Mouse (Mus musculus) neural tube, embryonic 15.5 days (tissue): ENCODE data around the gene Gsk3b. TPM values are rescaled to one million over a fixed set of nuclear protein-coding genes. Genes with fewer than 3 reads are reported as not detected.
"Not testable (repeated sequence)": the region's sequence is repeated elsewhere in the genome, so short reads cannot be mapped to it uniquely, and the experiment has no call there.

Experiments
- ATAC-seq: fragments of 200-750 bp; cut with Nextera tagmentation; 2 replicates; pipeline ENCODE4 v1.8.0; 2017; ENCODE audit warnings: mild to moderate bottlenecking, moderate TSS enrichment, moderate library complexity; ENCODE audit not compliant: low FRiP score
- H3K27ac ChIP-seq: fragments of 300-500 bp; sonication (generic); replicated peaks from 2 replicates; pipeline ENCODE4 v1.5.1; 2015; ENCODE audit warnings: mild to moderate bottlenecking, inconsistent platforms
- H3K27me3 ChIP-seq: fragments of 300-500 bp; sonication (generic); replicated peaks from 2 replicates; pipeline ENCODE4 v1.6.1; 2015; ENCODE audit warnings: inconsistent platforms
- H3K36me3 ChIP-seq: fragments of 300-500 bp; sonication (generic); 2 replicates; pipeline ENCODE4 v1.6.1; 2015; ENCODE audit warnings: inconsistent platforms
- H3K4me1 ChIP-seq: fragments of 300-500 bp; sonication (generic); 2 replicates; pipeline ENCODE4 v1.6.1; 2015; ENCODE audit warnings: inconsistent platforms
- H3K4me2 ChIP-seq: fragments of 300-500 bp; sonication (generic); 2 replicates; pipeline ENCODE4 v1.6.1; 2015; ENCODE audit warnings: inconsistent platforms, mild to moderate bottlenecking, moderate library complexity
- H3K4me3 ChIP-seq: fragments of 300-500 bp; sonication (generic); replicated peaks from 2 replicates; pipeline ENCODE4 v1.5.1; 2015; ENCODE audit warnings: mild to moderate bottlenecking, inconsistent platforms
- H3K9ac ChIP-seq: fragments of 300-500 bp; sonication (generic); replicated peaks from 2 replicates; pipeline ENCODE4 v1.6.1; 2015; ENCODE audit warnings: mild to moderate bottlenecking, inconsistent platforms
- H3K9me3 ChIP-seq: fragments of 300-500 bp; sonication (generic); replicated peaks from 2 replicates; pipeline ENCODE4 v1.6.1; 2016; ENCODE audit warnings: inconsistent platforms
- WGBS: fragments of 180-500 bp; shearing (Covaris S2); methylation state at CpG from one replicate; pipeline ENCODE4 v1.1.7; 2015; ENCODE audit warnings: mixed read lengths; 5-methylcytosine and 5-hydroxymethylcytosine counted together
- polyA plus RNA-seq: library from polyadenylated mRNA; unstranded; fragments of >200 nt; fragmentation: Nextera tagmentation; extraction: Ambion mirVana; gene quantifications from 2 replicates; pipeline ENCODE4 v1.2.1, GENCODE M21; 2015

The Gsk3b gene
- polyA plus RNA-seq, 1 experiment from 2014 or later = 145 TPM

- Histone ChIP-seq H3K36me3 (no peaks in the 10 kb centered on the region), H3K4me2 (no peak overlapping the region), H3K9ac (no peak overlapping the region), H3K27me3 (no peaks in the 10 kb centered on the region), H3K4me1 (peaks cover 29% of the 10 kb centered on the region), H3K4me3 (no peak overlapping the region), H3K9me3 (no peaks in the 10 kb centered on the region), H3K27ac (no peak overlapping the region)
- 85% methylated on average over 3 of the region's 3 CpGs for WGBS
- no peak for ATAC-seq
These were observed 17.7 kb downstream of the Gsk3b start for GRCm38 (mm10) chr16:38106542-38106941.

- no peak overlapping the region for H3K4me3 ChIP-seq
- ATAC-seq = no peak
These were observed 21.2 kb downstream of the Gsk3b start for GRCm38 (mm10) chr16:38110001-38110400.

GRCm38 (mm10) chr16:38110575-38110974, 21.8 kb downstream of the Gsk3b start:
- H3K4me2 ChIP-seq = no peak overlapping the region
- H3K4me3 ChIP-seq = no peak overlapping the region
- no peaks in the 10 kb centered on the region for H3K9me3 ChIP-seq
- no peak overlapping the region for H3K27ac ChIP-seq
- no peaks in the 10 kb centered on the region for H3K27me3 ChIP-seq
- no peak overlapping the region for H3K9ac ChIP-seq
- no peak for ATAC-seq
- peaks cover 35% of the 10 kb centered on the region for H3K4me1 ChIP-seq
- 52% methylated on average over 5 of the region's 5 CpGs for WGBS
- H3K36me3 ChIP-seq = no peaks in the 10 kb centered on the region

More at GRCm38 (mm10) chr16:38110001-38110400, 21.2 kb downstream of the Gsk3b start:
- 88% methylated on average over 9 of the region's 9 CpGs for WGBS
- no peaks in the 10 kb centered on the region for H3K36me3 ChIP-seq
- H3K4me1 ChIP-seq = peaks cover 34% of the 10 kb centered on the region
- no peaks in the 10 kb centered on the region for H3K9me3 ChIP-seq
- H3K27ac ChIP-seq = no peak overlapping the region
- H3K4me2 ChIP-seq = no peak overlapping the region
- H3K27me3 ChIP-seq = no peaks in the 10 kb centered on the region
- H3K9ac ChIP-seq = no peak overlapping the region

- no peak for ATAC-seq
- H3K27me3 ChIP-seq = no peaks in the 10 kb centered on the region
- H3K4me1 ChIP-seq = peaks cover 34% of the 10 kb centered on the region
- H3K27ac ChIP-seq = no peak overlapping the region
- H3K36me3 ChIP-seq = no peaks in the 10 kb centered on the region
- no peak overlapping the region for H3K4me3 ChIP-seq
- no peaks in the 10 kb centered on the region for H3K9me3 ChIP-seq
- H3K4me2 ChIP-seq = no peak overlapping the region
- WGBS = 91% methylated on average over 2 of the region's 2 CpGs
- no peak overlapping the region for H3K9ac ChIP-seq
These were observed 25.3 kb downstream of the Gsk3b start for GRCm38 (mm10) chr16:38114074-38114473.

GRCm38 (mm10) chr16:38117909-38118308, 29.1 kb downstream of the Gsk3b start:
- H3K9ac ChIP-seq, H3K36me3 ChIP-seq, ATAC-seq, H3K4me2 ChIP-seq, H3K27ac ChIP-seq, H3K4me3 ChIP-seq, H3K9me3 ChIP-seq, H3K27me3 ChIP-seq: not testable (repeated sequence)
- 90% methylated on average over 9 of the region's 9 CpGs for WGBS
- peaks cover 35% of the 10 kb centered on the region for H3K4me1 ChIP-seq

GRCm38 (mm10) chr16:38118723-38119122, 29.9 kb downstream of the Gsk3b start:
- no peak overlapping the region for H3K4me3 ChIP-seq
- H3K27me3 ChIP-seq = no peaks in the 10 kb centered on the region
- H3K36me3 ChIP-seq = no peaks in the 10 kb centered on the region
- H3K9me3 ChIP-seq = no peaks in the 10 kb centered on the region
- no peak overlapping the region for H3K4me2 ChIP-seq
- ATAC-seq = no peak
- 94% methylated on average over 1 of the region's 1 CpGs for WGBS
- peaks cover 34% of the 10 kb centered on the region for H3K4me1 ChIP-seq
- H3K27ac ChIP-seq = no peak overlapping the region
- no peak overlapping the region for H3K9ac ChIP-seq

GRCm38 (mm10) chr16:38119286-38119685, 30.5 kb downstream of the Gsk3b start:
- no peak overlapping the region for H3K9ac ChIP-seq
- no peak overlapping the region for H3K27ac ChIP-seq
- H3K4me3 ChIP-seq = no peak overlapping the region
- peaks cover 28% of the 10 kb centered on the region for H3K4me1 ChIP-seq
- no peaks in the 10 kb centered on the region for H3K9me3 ChIP-seq
- no peaks in the 10 kb centered on the region for H3K36me3 ChIP-seq
- WGBS = 92% methylated on average over 5 of the region's 5 CpGs
- H3K27me3 ChIP-seq = no peaks in the 10 kb centered on the region
- H3K4me2 ChIP-seq = no peak overlapping the region
- peak; percentile 7; the same call in 1 of the 2 replicates for ATAC-seq

GRCm38 (mm10) chr16:38129171-38129570, 40.4 kb downstream of the Gsk3b start:
- WGBS = 77% methylated on average over 5 of the region's 5 CpGs
- ATAC-seq = no peak
- no peak overlapping the region for H3K27ac ChIP-seq

GRCm38 (mm10) chr16:38131041-38131440, 42.2 kb downstream of the Gsk3b start:
- ATAC-seq = no peak
- 75% methylated on average over 3 of the region's 3 CpGs for WGBS

More at GRCm38 (mm10) chr16:38129171-38129570, 40.4 kb downstream of the Gsk3b start:
- H3K4me2 ChIP-seq = no peak overlapping the region
- H3K4me3 ChIP-seq = no peak overlapping the region
- H3K27me3 ChIP-seq = no peaks in the 10 kb centered on the region
- H3K36me3 ChIP-seq = no peaks in the 10 kb centered on the region
- no peaks in the 10 kb centered on the region for H3K9me3 ChIP-seq
- H3K9ac ChIP-seq = no peak overlapping the region
- H3K4me1 ChIP-seq = peaks cover 42% of the 10 kb centered on the region

GRCm38 (mm10) chr16:38131756-38132155, 43.0 kb downstream of the Gsk3b start:
- no peaks in the 10 kb centered on the region for H3K36me3 ChIP-seq
- H3K9me3 ChIP-seq = no peaks in the 10 kb centered on the region
- H3K4me2 ChIP-seq = 0 out of 2 replicates have a peak overlapping the region, but pooled peaks have one; percentile 4
- H3K4me3 ChIP-seq = no peak overlapping the region
- peaks cover 50% of the 10 kb centered on the region for H3K4me1 ChIP-seq
- no peak overlapping the region for H3K9ac ChIP-seq
- H3K27ac ChIP-seq = no peak overlapping the region
- H3K27me3 ChIP-seq = no peaks in the 10 kb centered on the region
- 37% methylated on average over 9 of the region's 9 CpGs for whole genome bisulfite sequencing
- no peak for ATAC-seq

More at GRCm38 (mm10) chr16:38131041-38131440, 42.2 kb downstream of the Gsk3b start:
- H3K4me2 ChIP-seq = no peak overlapping the region
- H3K4me1 ChIP-seq = peaks cover 46% of the 10 kb centered on the region
- H3K27me3 ChIP-seq = no peaks in the 10 kb centered on the region
- no peak overlapping the region; the same call in 1 of the 2 replicates for H3K27ac ChIP-seq
- no peak overlapping the region for H3K9ac ChIP-seq
- H3K4me3 ChIP-seq = no peak overlapping the region
- H3K36me3 ChIP-seq = no peaks in the 10 kb centered on the region
- H3K9me3 ChIP-seq = no peaks in the 10 kb centered on the region

- WGBS = 51% methylated on average over 7 of the region's 7 CpGs
- H3K9ac ChIP-seq = no peak overlapping the region
- no peaks in the 10 kb centered on the region for H3K36me3 ChIP-seq
- H3K4me2 ChIP-seq = no peak overlapping the region
- no peaks in the 10 kb centered on the region for H3K9me3 ChIP-seq
- ATAC-seq = no peak
- H3K4me1 ChIP-seq = peaks cover 52% of the 10 kb centered on the region
- H3K27me3 ChIP-seq = no peaks in the 10 kb centered on the region
- no peak overlapping the region for H3K4me3 ChIP-seq
- H3K27ac ChIP-seq = no peak overlapping the region
These were observed 43.4 kb downstream of the Gsk3b start for GRCm38 (mm10) chr16:38132210-38132609.

- Histone ChIP-seq H3K36me3 (no peaks in the 10 kb centered on the region), H3K27me3 (no peaks in the 10 kb centered on the region), H3K4me2 (no peak overlapping the region), H3K27ac (no peak overlapping the region), H3K4me1 (peaks cover 48% of the 10 kb centered on the region), H3K9me3 (no peaks in the 10 kb centered on the region), H3K4me3 (no peak overlapping the region), H3K9ac (no peak overlapping the region)
- ATAC-seq = no peak
- WGBS = 27% methylated on average over 5 of the region's 5 CpGs
These were observed 48.5 kb downstream of the Gsk3b start for GRCm38 (mm10) chr16:38137296-38137695.
